Mouse (Mus musculus) liver, embryonic 14.5 days (tissue): ENCODE measurements at regions not wholly inside any gene's neighbourhood (a gene's known extent, or its start where the extent isn't known, plus 50 kb on each side); places are given as distances from the start of the nearest gene placed in this dataset.
"Not testable (repeated sequence)": the region's sequence is repeated elsewhere in the genome, so short reads cannot be mapped to it uniquely, and the experiment has no call there.

Experiments used
- ATAC-seq: fragments of 200-750 bp; cut with Nextera tagmentation; 2 replicates; pipeline ENCODE4 v1.8.0; 2017; ENCODE audit warnings: moderate number of reproducible peaks, mild to moderate bottlenecking, moderate library complexity; ENCODE audit not compliant: insufficient read depth
- DNase-seq, 3 experiments: peaks; one replicate each; pipeline ENCODE4 v3.0.0-alpha.2; 2012 to 2013; ENCODE audit warnings: low read depth in 3 of 3, low spot score in 3 of 3
- H3K27ac ChIP-seq: fragments of 300-500 bp; sonication (generic); 2 replicates; pipeline ENCODE4 v1.5.1; 2014; ENCODE audit warnings: moderate library complexity, mild to moderate bottlenecking, control low read depth, inconsistent platforms
- H3K27me3 ChIP-seq: fragments of 300-500 bp; sonication (generic); 2 replicates; pipeline ENCODE4 v1.6.1; 2014; ENCODE audit warnings: mild to moderate bottlenecking, low read length, moderate library complexity; ENCODE audit not compliant: control insufficient read depth, insufficient read depth
- H3K36me3 ChIP-seq: fragments of 300-500 bp; sonication (generic); replicated peaks from 2 replicates; pipeline ENCODE4 v1.6.1; 2014; ENCODE audit warnings: low read depth; ENCODE audit not compliant: control insufficient read depth, insufficient read depth
- H3K4me1 ChIP-seq, 2 experiments: fragments of 200-500 bp in 1 of 2; fragments of 300-500 bp in 1 of 2; sonication (generic) in 1 of 2; replicated peaks; 2 replicates each; pipeline ENCODE4 v1.6.1; 2012 to 2014; ENCODE audit warnings: antibody characterized with exemption in 1 of 2, inconsistent platforms in 1 of 2, low read length in 1 of 2; ENCODE audit not compliant: control insufficient read depth in 2 of 2, insufficient read depth in 2 of 2
- H3K4me2 ChIP-seq: fragments of 300-500 bp; sonication (generic); 2 replicates; pipeline ENCODE4 v1.6.1; 2014; ENCODE audit warnings: low read depth, mild to moderate bottlenecking, control low read depth, moderate library complexity
- H3K4me3 ChIP-seq, 2 experiments: fragments of 200-500 bp in 1 of 2; fragments of 300-500 bp in 1 of 2; sonication (generic) in 1 of 2; 2 replicates each; pipeline ENCODE4 v1.5.1; 2012 to 2014; ENCODE audit warnings: low read depth in 2 of 2, low read length in 2 of 2, mild to moderate bottlenecking in 2 of 2, control low read depth in 1 of 2, inconsistent platforms in 1 of 2, moderate library complexity in 1 of 2; ENCODE audit not compliant: insufficient read depth in 1 of 2
- H3K9ac ChIP-seq: fragments of 300-500 bp; sonication (generic); replicated peaks from 2 replicates; pipeline ENCODE4 v1.6.1; 2014; ENCODE audit warnings: mild to moderate bottlenecking, control low read depth, moderate library complexity
- H3K9me3 ChIP-seq: fragments of 300-500 bp; sonication (generic); 2 replicates; pipeline ENCODE4 v1.6.1; 2016; ENCODE audit warnings: low read length, mixed read lengths; ENCODE audit not compliant: control insufficient read depth
- CTCF ChIP-seq: IDR thresholded peaks from 2 replicates; pipeline ENCODE4 v1.5.1; 2016; ENCODE audit warnings: antibody characterized with exemption, low read depth, control low read depth
- EP300 ChIP-seq: IDR thresholded peaks from 2 replicates; pipeline ENCODE4 v1.6.1; 2016; ENCODE audit warnings: antibody characterized with exemption, low read depth
- WGBS: fragments of 180-500 bp; shearing (Covaris S2); extraction: QIAGEN DNeasy Blood & Tissue Kit; methylation state at CpG from one replicate; pipeline ENCODE4 v1.1.7; 2014; ENCODE audit not compliant: insufficient replicate concordance; 5-methylcytosine and 5-hydroxymethylcytosine counted together

DNA sequence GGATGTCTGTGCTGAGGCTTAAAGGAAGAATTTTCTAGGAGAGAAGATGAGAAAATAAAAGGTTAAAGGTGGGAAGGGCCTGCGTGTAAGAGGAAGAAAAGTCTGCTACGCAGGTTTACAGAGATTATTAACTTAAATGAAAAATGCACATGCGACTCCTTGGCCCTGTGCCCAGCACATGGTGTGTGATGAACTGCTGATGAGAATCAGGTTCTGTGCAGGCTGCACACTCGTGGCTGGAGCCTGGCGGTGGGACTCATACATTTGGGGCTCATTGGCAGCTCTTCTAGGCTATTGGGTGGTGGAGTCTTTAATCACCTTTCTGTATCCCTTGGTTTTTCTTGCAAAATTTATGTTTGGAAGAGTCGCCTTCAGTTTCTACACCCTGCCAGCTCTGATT, 85.1 kb upstream of the Akt3 start:
- Histone ChIP-seq H3K9ac (no peak overlapping the region), H3K9me3 (no peaks in the 10 kb centered on the region), H3K4me2 (no peak overlapping the region), H3K27me3 (no peaks in the 10 kb centered on the region), H3K4me1 (no peaks in the 10 kb centered on the region; a peak in 1 of 4 replicates), H3K27ac (no peak overlapping the region), H3K4me3 (no peak overlapping the region), H3K36me3 (no peaks in the 10 kb centered on the region)
- 50% methylated on average over 6 of the region's 6 CpGs for WGBS
- TF ChIP-seq CTCF (no peak), EP300 (no peak)
- DNase-seq, result no peak
- ATAC-seq, result no peak

DNA sequence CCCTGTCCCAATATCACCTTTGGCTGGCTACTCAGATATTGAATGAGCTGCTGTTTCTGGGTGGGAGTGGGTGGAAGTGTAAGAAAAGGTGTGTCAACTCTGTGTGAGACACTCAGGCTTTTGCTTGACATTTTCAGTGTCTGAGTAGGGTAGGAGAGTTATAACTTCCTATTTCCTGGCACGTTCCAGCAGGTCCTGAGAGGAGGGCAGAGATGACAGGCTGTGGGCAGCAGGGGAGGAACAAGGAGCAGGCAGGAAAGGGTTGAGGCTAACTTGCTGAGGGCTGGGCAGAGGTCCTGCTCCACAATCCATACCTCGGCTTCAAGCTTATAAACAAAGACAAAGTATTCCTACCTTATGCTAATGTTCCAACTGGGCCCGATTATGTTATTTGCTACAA, 82.2 kb upstream of the Akt3 start:
- Histone ChIP-seq H3K4me2 (no peak overlapping the region), H3K27me3 (no peaks in the 10 kb centered on the region), H3K4me3 (no peak overlapping the region), H3K4me1 (no peaks in the 10 kb centered on the region; a peak in 1 of 4 replicates), H3K27ac (no peak overlapping the region), H3K9me3 (no peaks in the 10 kb centered on the region), H3K36me3 (no peaks in the 10 kb centered on the region), H3K9ac (no peak overlapping the region)
- TF ChIP-seq EP300 (no peak), CTCF (no peak)
- 44% methylated on average over 3 of the region's 3 CpGs for WGBS
- no peak for DNase-seq
- ATAC-seq, result no peak

DNA sequence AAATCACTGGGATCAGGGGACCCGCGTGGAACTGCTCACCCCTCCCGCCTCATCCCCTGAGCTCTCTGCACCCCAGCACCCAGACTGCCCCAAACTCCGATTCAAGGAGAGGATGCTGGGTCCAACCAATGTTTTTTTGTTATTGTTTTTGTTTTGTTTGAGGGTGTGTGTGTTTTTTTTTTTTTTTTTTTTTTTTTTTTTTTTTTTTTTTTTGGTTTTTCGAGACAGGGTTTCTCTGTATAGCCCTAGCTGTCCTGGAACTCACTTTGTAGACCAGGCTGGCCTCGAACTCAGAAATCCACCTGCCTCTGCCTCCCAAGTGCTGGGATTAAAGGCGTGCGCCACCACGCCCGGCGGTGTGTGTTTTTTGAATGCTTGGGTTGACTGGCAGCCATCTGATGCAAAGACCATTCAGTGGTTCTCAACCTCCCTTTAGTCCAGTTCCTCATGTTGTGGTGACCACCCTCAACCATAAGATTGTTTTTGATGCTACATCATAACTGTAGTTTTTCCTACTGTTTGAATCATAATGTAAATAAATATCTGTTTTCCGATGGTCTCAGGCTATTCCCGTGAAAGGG, 81.3 kb upstream of the Akt3 start:
- not testable (repeated sequence) for H3K9ac ChIP-seq, H3K4me1 ChIP-seq, H3K36me3 ChIP-seq, ATAC-seq, H3K27ac ChIP-seq, H3K9me3 ChIP-seq, DNase-seq, H3K27me3 ChIP-seq
- Histone ChIP-seq H3K4me3 (peak overlapping the region; percentile 45 to 57), H3K4me2 (peak overlapping the region; percentile 62)
- WGBS, result 56% methylated on average over 11 of the region's 13 CpGs

DNA sequence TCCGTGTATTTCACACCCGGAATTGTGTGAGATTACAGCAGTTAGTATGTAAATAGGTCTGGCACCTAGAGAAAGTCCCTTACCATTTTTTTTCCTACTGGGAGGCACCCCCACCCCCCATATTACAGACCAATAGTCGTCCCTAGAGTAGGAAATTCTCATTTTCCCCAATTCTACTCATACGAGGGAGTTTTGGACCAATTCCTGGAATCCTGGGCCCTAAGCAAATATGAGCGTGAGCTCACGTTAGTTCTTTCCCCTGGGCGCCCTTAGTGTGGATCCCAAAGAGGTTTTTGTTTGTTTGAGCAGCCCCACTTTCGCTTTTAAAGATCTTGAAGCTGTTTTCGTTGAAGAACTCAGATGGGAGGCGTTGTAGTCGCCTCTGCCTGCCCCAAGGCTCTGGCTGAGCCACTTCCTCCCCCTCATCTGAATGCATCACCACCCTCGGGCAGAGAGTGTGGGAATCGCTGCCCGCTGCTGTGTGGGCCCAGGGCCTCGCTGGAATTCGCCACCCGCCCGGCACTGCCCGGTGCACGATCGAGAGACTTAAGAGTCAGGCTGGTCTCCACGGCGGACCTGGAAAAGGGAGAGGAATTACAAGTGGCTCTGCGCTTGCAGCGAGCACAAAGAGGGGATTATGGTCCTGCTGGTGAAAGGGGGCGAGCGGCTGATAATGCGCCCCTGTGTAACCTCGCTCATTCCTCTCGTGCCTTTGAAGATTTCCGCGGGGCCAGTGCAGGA, 80.6 kb upstream of the Akt3 start:
- Histone ChIP-seq H3K27me3 (no peaks in the 10 kb centered on the region), H3K36me3 (no peaks in the 10 kb centered on the region), H3K4me2 (peak overlapping the region; percentile 62), H3K4me3 (peak overlapping the region; percentile 45 to 57), H3K9ac (no peak overlapping the region), H3K4me1 (no peaks in the 10 kb centered on the region; a peak in 1 of 4 replicates), H3K9me3 (no peaks in the 10 kb centered on the region), H3K27ac (no peak overlapping the region)
- WGBS, result 7% methylated on average over 32 of the region's 32 CpGs
- DNase-seq (peak in 1 of 3 experiments; percentile 2), ATAC-seq (no peak)
- TF ChIP-seq CTCF, result no peak

DNA sequence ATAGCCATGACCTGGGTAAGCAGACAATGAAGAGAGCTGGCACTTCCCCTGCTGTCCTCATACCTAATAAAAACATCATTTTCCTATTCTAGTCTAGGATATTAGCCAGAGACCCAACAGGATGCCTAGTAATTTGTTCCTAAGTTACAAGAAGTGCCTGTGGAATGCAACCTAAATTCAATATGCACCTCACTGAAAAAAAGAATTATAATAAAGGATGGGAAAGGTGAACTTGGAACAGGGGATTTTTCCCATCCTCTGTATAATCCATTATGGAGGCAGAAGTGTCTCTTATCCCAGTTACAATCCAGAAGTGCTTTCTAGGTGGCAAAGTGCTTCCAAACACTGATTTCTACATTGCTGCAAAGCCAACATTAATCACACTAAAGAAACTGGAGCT, 79.8 kb upstream of the Akt3 start:
- H3K4me1 ChIP-seq, result no peaks in the 10 kb centered on the region; a peak in 1 of 4 replicates
- no peaks in the 10 kb centered on the region for H3K27me3 ChIP-seq
- TF ChIP-seq EP300 (no peak), CTCF (no peak)
- H3K4me2 ChIP-seq, result no peak overlapping the region
- DNase-seq, result no peak
- H3K9ac ChIP-seq, result no peak overlapping the region
- H3K9me3 ChIP-seq, result no peaks in the 10 kb centered on the region
- no peak overlapping the region for H3K4me3 ChIP-seq
- ATAC-seq, result no peak
- no peaks in the 10 kb centered on the region for H3K36me3 ChIP-seq
- H3K27ac ChIP-seq, result no peak overlapping the region
